Mouse (Mus musculus) heart, embryonic 14.5 days (tissue): ENCODE measurements around the gene Zcchc8. TPM values are rescaled to one million over a fixed set of nuclear protein-coding genes. Genes with fewer than 3 reads are reported as not detected.

Source experiments
- ATAC-seq: fragments of 200-750 bp; cut with Nextera tagmentation; 2 replicates; pipeline ENCODE4 v1.8.0; 2017; ENCODE audit warnings: low read depth, moderate TSS enrichment; ENCODE audit not compliant: insufficient number of reproducible peaks, insufficient read depth, low FRiP score
- H3K27ac ChIP-seq, 2 experiments: fragments of 200-500 bp in 1 of 2; fragments of 300-500 bp in 1 of 2; sonication (generic) in 1 of 2; replicated peaks in 1 of 2; 2 replicates each; pipeline ENCODE4 v1.5.1; 2012 to 2014; ENCODE audit warnings: low read depth in 2 of 2, low read length in 2 of 2, control low read depth in 1 of 2, mild to moderate bottlenecking in 1 of 2, mixed read lengths in 1 of 2; ENCODE audit not compliant: control insufficient read depth in 1 of 2, insufficient read depth in 1 of 2
- H3K27me3 ChIP-seq: fragments of 300-500 bp; sonication (generic); 2 replicates; pipeline ENCODE4 v1.6.1; 2014; ENCODE audit warnings: mild to moderate bottlenecking, low read length, control low read depth; ENCODE audit not compliant: control insufficient read depth, insufficient read depth
- H3K36me3 ChIP-seq: fragments of 300-500 bp; sonication (generic); 2 replicates; pipeline ENCODE4 v1.6.1; 2014; ENCODE audit warnings: mild to moderate bottlenecking, control low read depth, low read length, mixed read lengths; ENCODE audit not compliant: control insufficient read depth, insufficient read depth
- H3K4me1 ChIP-seq, 2 experiments: fragments of 200-500 bp in 1 of 2; fragments of 300-500 bp in 1 of 2; sonication (generic) in 1 of 2; 2 replicates each; pipeline ENCODE4 v1.6.1; 2012 to 2014; ENCODE audit warnings: low read length in 2 of 2, control low read depth in 1 of 2, mixed read lengths in 1 of 2; ENCODE audit not compliant: control insufficient read depth in 2 of 2, insufficient read depth in 2 of 2
- H3K4me2 ChIP-seq: fragments of 300-500 bp; sonication (generic); 2 replicates; pipeline ENCODE4 v1.6.1; 2014; ENCODE audit warnings: mild to moderate bottlenecking, low read length
- H3K4me3 ChIP-seq, 2 experiments: fragments of 200-500 bp in 1 of 2; fragments of 300-500 bp in 1 of 2; sonication (generic) in 1 of 2; 2 replicates each; pipeline ENCODE4 v1.5.1; 2012 to 2014; ENCODE audit warnings: low read length in 2 of 2, mild to moderate bottlenecking in 2 of 2, control low read depth in 1 of 2, low read depth in 1 of 2, moderate library complexity in 1 of 2; ENCODE audit not compliant: control insufficient read depth in 1 of 2, insufficient read depth in 1 of 2
- H3K9ac ChIP-seq: fragments of 300-500 bp; sonication (generic); 2 replicates; pipeline ENCODE4 v1.6.1; 2014; ENCODE audit warnings: mild to moderate bottlenecking, low read length
- H3K9me3 ChIP-seq: fragments of 300-500 bp; sonication (generic); 2 replicates; pipeline ENCODE4 v1.6.1; 2016; ENCODE audit warnings: low read length, control low read depth; ENCODE audit not compliant: control insufficient read depth
- WGBS: fragments of 180-500 bp; shearing (Covaris S2); extraction: QIAGEN DNeasy Blood & Tissue Kit; methylation state at CpG from one replicate; pipeline ENCODE4 v1.1.7; 2014; 5-methylcytosine and 5-hydroxymethylcytosine counted together
- polyA plus RNA-seq: library from polyadenylated mRNA; unstranded; fragments of >200 nt; fragmentation: Nextera tagmentation; extraction: Ambion mirVana; gene quantifications from 2 replicates; pipeline ENCODE4 v1.2.1, GENCODE M21; 2014

Zcchc8 gene
- polyA plus RNA-seq, 1 experiment from 2014 or later = 57.0 TPM

GRCm38 (mm10) chr5:123683043-123683376 lies 37.9 kb downstream of the Zcchc8 start:
- H3K9ac ChIP-seq = peak overlapping the region; percentile 99
- peak overlapping the region; percentile 90 to 98; a peak in 3 of 4 replicates for H3K4me3 ChIP-seq
- peak overlapping the region in 1 of 2 experiments; percentile 96; a peak in 2 of 4 replicates for H3K27ac ChIP-seq
- no peaks in the 10 kb centered on the region for H3K9me3 ChIP-seq
- H3K36me3 ChIP-seq = no peaks in the 10 kb centered on the region
- no peaks in the 10 kb centered on the region for H3K27me3 ChIP-seq
- ATAC-seq = no peak
- H3K4me1 ChIP-seq = peaks cover 6 to 42% of the 10 kb centered on the region in 2 experiments
- peak overlapping the region; percentile 93 for H3K4me2 ChIP-seq
- 3% methylated on average over 6 of the region's 6 CpGs for WGBS

- Histone ChIP-seq H3K4me3 (peak overlapping the region in 1 of 2 experiments; percentile 98; a peak in 2 of 4 replicates), H3K36me3 (no peaks in the 10 kb centered on the region), H3K9me3 (no peaks in the 10 kb centered on the region), H3K4me1 (peaks cover 6 to 42% of the 10 kb centered on the region in 2 experiments), H3K27ac (peak overlapping the region in 1 of 2 experiments; percentile 96; a peak in 2 of 4 replicates), H3K27me3 (no peaks in the 10 kb centered on the region), H3K9ac (peak overlapping the region; percentile 99), H3K4me2 (peak overlapping the region; percentile 93)
- no peak for ATAC-seq
- 19% methylated on average over 4 of the region's 4 CpGs for WGBS
These were observed 38.5 kb downstream of the Zcchc8 start for GRCm38 (mm10) chr5:123682372-123682771.

- H3K9me3 ChIP-seq = no peaks in the 10 kb centered on the region
- H3K4me1 ChIP-seq = peaks cover 8 to 46% of the 10 kb centered on the region in 2 experiments
- no peak overlapping the region for H3K4me3 ChIP-seq
- ATAC-seq = no peak
- peak overlapping the region in 1 of 2 experiments; percentile 55; a peak in 2 of 4 replicates for H3K27ac ChIP-seq
- no peaks in the 10 kb centered on the region for H3K36me3 ChIP-seq
- WGBS = 48% methylated on average over 5 of the region's 5 CpGs
- no peaks in the 10 kb centered on the region for H3K27me3 ChIP-seq
- no peak overlapping the region for H3K4me2 ChIP-seq
- 0 out of 2 replicates have a peak overlapping the region, but pooled peaks have one; percentile 34 for H3K9ac ChIP-seq
These were observed 41.2 kb downstream of the Zcchc8 start for GRCm38 (mm10) chr5:123679546-123680263.

- Histone ChIP-seq H3K36me3 (no peaks in the 10 kb centered on the region), H3K9ac (no peak overlapping the region), H3K4me3 (no peak overlapping the region), H3K9me3 (no peaks in the 10 kb centered on the region), H3K27me3 (no peaks in the 10 kb centered on the region), H3K4me1 (peaks cover 9 to 47% of the 10 kb centered on the region in 2 experiments), H3K4me2 (no peak overlapping the region), H3K27ac (no peak overlapping the region)
- ATAC-seq = no peak
- 75% methylated on average over 3 of the region's 3 CpGs for WGBS
These were observed 41.8 kb downstream of the Zcchc8 start for GRCm38 (mm10) chr5:123679106-123679505.

- Histone ChIP-seq H3K27ac (no peak overlapping the region; a peak in 1 of 4 replicates), H3K36me3 (no peaks in the 10 kb centered on the region), H3K4me2 (no peak overlapping the region), H3K9me3 (no peaks in the 10 kb centered on the region), H3K9ac (no peak overlapping the region), H3K4me3 (no peak overlapping the region), H3K4me1 (peaks cover 10 to 53% of the 10 kb centered on the region in 2 experiments), H3K27me3 (no peaks in the 10 kb centered on the region)
- 63% methylated on average over 9 of the region's 9 CpGs for WGBS
- ATAC-seq = no peak
These were observed 45.2 kb downstream of the Zcchc8 start for GRCm38 (mm10) chr5:123675717-123676116.

DNA sequence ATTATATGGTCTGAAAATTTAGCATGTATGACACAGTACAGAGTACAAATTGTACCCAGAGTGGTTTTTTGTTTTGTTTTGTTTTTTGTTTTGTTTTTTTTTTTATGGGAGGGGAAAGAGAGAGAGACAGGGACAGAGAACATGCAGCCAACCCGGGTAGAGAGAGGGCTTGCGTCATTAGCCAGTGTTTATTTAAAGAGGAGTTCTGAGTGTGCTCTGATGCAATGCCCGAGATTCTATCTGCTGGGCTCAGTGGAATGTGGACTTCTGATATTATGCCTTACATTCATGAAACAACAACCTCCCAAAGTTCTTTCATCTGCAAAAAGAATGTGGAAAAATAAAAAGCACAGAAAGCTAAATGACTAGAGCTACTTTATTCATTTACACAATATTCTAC lies 45.7 kb downstream of the Zcchc8 start:
- H3K27ac ChIP-seq = peak overlapping the region in 1 of 2 experiments; percentile 37; a peak in 1 of 4 replicates
- WGBS = 4% methylated on average over 3 of the region's 3 CpGs
- ATAC-seq = no peak

DNA sequence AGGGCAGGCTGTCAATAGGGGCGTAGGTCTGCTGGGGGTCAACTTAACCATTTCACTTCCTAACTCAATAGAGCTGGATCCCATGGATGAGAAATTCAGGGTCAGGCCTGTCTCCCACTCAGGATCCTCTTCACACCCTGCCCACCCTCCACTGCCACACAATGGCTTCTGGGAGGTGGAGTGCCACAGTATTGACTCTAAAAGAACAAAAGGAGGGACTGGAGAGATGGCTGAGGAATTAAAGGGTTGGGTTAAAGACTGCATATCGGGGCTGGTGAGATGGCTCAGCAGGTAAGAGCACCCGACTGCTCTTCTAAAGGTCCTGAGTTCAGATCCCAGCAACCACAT lies 49.5 kb downstream of the Zcchc8 start:
- Histone ChIP-seq H3K36me3 (no peaks in the 10 kb centered on the region), H3K9ac (peak overlapping the region; percentile 39), H3K4me3 (no peak overlapping the region), H3K9me3 (no peaks in the 10 kb centered on the region), H3K27me3 (no peaks in the 10 kb centered on the region), H3K4me1 (peaks cover 32 to 65% of the 10 kb centered on the region in 2 experiments), H3K27ac (peak overlapping the region in 1 of 2 experiments; percentile 74; a peak in 2 of 4 replicates), H3K4me2 (peak overlapping the region; percentile 41)
- no peak for ATAC-seq
- whole genome bisulfite sequencing = 70% methylated on average over 3 of the region's 3 CpGs

More for the DNA sequence above, 45.7 kb downstream of the Zcchc8 start:
- Histone ChIP-seq H3K4me1 (peaks cover 13 to 53% of the 10 kb centered on the region in 2 experiments), H3K9ac (no peak overlapping the region), H3K27me3 (no peaks in the 10 kb centered on the region), H3K36me3 (no peaks in the 10 kb centered on the region), H3K9me3 (no peaks in the 10 kb centered on the region), H3K4me2 (no peak overlapping the region), H3K4me3 (no peak overlapping the region)
